Mouse (Mus musculus): Measurements from ENCODE around the gene Mrpl49. TPM values are rescaled to one million over a fixed set of nuclear protein-coding genes. Genes with fewer than 3 reads are reported as not detected.
A peak's percentile ranks its signal among the peaks of the same experiment; 100 is the strongest.

Gene Mrpl49
- polyA plus RNA-seq, 1 experiment: 44.4 TPM

DNA sequence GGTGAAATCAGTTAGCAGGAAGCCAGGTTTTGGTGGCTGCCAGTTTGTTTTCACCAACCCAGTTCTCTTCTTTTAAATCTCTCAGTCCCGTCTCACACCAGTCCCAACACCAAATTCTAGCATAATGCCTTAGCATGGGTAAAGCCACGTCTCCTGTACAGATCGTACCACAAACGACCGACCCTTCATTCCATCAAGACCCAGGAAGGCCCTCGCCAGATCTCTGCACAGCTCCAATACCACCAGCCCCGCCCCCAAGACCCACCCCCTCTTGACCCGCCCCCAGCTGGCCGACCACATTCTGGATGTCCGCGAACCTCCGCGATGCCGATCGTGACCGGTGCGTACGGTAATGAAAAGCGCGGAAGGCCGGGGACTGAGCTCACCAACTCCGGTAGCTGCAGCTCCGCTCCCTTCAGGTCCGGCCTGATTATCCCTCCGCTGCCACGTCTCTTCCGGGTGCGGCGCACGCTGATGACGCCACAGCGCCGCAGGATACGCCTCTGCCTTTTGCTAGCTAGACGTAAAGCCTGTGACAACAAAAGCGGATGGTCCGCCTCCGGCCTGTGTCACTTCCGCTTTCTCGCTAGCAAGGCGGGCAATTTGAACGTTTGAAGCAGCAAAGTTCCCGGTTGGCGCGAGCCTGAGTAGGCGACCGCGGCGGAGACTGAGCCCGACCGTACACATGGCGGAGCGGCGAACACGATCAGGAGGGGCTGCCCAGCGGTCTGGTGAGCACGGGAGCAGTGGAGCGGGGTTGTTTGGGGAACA lies 27.1 kb upstream of the Mrpl49 start, which contains the start of the genes Zfpl1 and Cdca5:
Gene Zfpl1 (minus strand): TSS at position 479 of the 771 bp plus-strand sequence.
Gene Cdca5 (plus strand): TSS at position 506 of the 771 bp plus-strand sequence.
- no peak within 1 kb of the TSS for H3K27ac ChIP-seq (ENCODE audit: insufficient read depth, low read length)
- peak within 1 kb of the TSS; percentile 53 for H3K4me3 ChIP-seq (ENCODE audit: insufficient read depth, low read length)
- TF ChIP-seq POLR2A (IDR thresholded peaks at IDR 0.05; ENCODE audit: extremely low read depth, insufficient read depth, low read length) (peak; percentile 70; the same call in 1 of the 2 replicates), CTCF (IDR thresholded peaks at IDR 0.05; ENCODE audit: extremely low read depth, insufficient read depth, low read length) (no peak)
- H3K4me1 ChIP-seq (ENCODE audit: control insufficient read depth, insufficient read depth, low read length): 0 out of 2 replicates have a peak, but pooled peaks cover 3% of the 10 kb centered on the region

DNA sequence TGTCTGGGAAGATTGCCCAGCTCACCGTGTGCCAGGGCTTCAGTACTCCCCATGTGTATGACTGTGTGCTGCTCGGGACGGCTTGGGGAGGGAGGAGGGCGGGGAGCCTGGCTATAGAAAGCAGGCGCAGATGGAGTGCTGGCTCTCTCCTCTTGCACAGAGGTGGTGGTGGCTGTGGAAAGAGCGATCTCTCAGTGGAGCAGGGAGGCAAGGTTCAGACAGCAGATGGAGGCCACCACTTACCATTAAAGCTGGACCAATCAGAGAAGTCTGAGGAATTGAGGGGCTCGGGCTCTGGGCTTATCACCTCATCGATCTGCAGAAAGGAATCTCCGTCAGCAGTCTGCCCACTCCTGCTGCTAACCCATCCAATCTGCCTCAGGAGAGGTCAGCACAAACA lies 24.6 kb upstream of the Mrpl49 start, which contains the start of gene Gm28374:
Gene Gm28374 (minus strand): TSS at position 101 of the 400 bp plus-strand sequence.
- Histone ChIP-seq H3K4me3 (ENCODE audit: insufficient read depth, low read length) (no peak within 1 kb of the TSS), H3K4me1 (ENCODE audit: control insufficient read depth, insufficient read depth, low read length) (0 out of 2 replicates have a peak, but pooled peaks cover 4% of the 10 kb centered on the region), H3K27ac (ENCODE audit: insufficient read depth, low read length) (no peak within 1 kb of the TSS)
- TF ChIP-seq CTCF (IDR thresholded peaks at IDR 0.05; ENCODE audit: extremely low read depth, insufficient read depth, low read length) (no peak), POLR2A (IDR thresholded peaks at IDR 0.05; ENCODE audit: extremely low read depth, insufficient read depth, low read length) (no peak)

DNA sequence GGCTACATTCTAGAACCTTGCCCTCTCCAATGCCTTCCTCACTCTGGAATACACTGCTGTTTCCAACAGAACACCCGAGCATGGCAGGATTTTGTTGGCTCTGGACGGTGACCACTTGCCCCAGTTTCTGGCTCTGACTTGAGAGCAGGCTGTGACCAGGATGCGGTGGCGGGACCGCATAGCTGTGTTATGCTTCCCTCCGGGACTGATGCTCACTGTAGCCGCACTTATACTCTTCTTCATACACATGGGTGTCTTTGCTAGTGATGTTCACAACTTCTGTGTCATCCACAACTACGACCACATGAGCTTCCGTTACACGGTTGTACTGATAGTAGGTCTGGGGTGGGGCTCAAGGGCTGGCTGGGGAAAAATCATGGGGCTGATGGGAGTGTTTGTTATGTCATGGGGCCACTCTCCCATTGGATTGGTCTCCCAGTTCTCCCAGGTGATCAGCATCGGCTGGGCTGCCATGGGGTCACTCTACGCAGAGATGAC lies 22.4 kb upstream of the Mrpl49 start, which contains the start of gene Tmem262:
Gene Tmem262 (plus strand): TSS at position 51 of the 498 bp plus-strand sequence.
- Histone ChIP-seq H3K27ac (ENCODE audit: insufficient read depth, low read length) (no peak within 1 kb of the TSS), H3K4me3 (ENCODE audit: insufficient read depth, low read length) (no peak within 1 kb of the TSS), H3K4me1 (ENCODE audit: control insufficient read depth, insufficient read depth, low read length) (peaks cover 7% of the 10 kb centered on the region)
- TF ChIP-seq CTCF (IDR thresholded peaks at IDR 0.05; ENCODE audit: extremely low read depth, insufficient read depth, low read length) (no peak), POLR2A (IDR thresholded peaks at IDR 0.05; ENCODE audit: extremely low read depth, insufficient read depth, low read length) (no peak)

DNA sequence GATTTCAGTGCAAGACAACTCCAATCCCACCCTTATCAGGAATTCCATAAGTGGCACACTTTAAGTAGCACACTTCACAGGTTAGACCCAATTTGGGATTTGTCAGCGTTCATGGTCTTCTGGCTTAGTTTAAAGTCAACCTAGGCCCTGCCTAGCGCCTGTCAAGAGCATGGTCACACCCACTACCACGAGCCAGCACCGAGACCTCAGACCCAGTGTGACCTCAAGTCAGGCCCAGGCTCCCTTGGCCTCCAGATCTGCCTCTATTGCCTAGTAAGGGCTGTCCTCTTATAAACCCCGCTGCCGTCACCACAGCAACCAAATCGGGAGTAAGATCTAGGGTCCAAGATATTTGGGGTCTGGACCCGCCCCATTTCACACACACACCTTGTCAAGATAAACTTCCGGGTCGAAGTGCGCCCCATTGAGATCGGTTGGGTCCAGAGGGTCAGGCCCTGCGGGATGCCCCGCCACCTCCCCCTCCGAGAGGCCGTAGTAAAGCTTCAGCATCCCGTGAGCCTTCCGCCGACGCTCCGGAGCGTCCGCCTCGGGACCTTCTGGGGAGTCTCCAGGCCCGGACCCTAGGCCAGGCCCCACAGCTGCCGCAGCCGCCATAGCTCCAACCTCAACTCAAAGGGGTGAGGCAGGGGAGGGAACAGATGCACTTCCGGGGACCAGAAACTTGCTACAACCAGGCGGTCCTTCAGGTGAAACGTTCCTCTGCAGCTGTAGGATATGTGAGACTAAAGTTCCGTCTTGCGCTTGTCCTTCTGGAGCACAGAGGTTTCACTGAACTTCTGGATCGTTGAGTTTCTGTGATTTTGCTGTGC lies 19.2 kb upstream of the Mrpl49 start, which contains the start of gene Vps51:
Gene Vps51 (minus strand): TSS at position 668 of the 830 bp plus-strand sequence.
- Histone ChIP-seq H3K4me3 (ENCODE audit: insufficient read depth, low read length) (peak within 1 kb of the TSS; percentile 89), H3K4me1 (ENCODE audit: control insufficient read depth, insufficient read depth, low read length) (peaks cover 4% of the 10 kb centered on the region), H3K27ac (ENCODE audit: insufficient read depth, low read length) (peak within 1 kb of the TSS; percentile 75)
- no peak for TF ChIP-seq CTCF (IDR thresholded peaks at IDR 0.05; ENCODE audit: extremely low read depth, insufficient read depth, low read length)
- peak; percentile 49; the same call in 1 of the 2 replicates for TF ChIP-seq POLR2A (IDR thresholded peaks at IDR 0.05; ENCODE audit: extremely low read depth, insufficient read depth, low read length)

DNA sequence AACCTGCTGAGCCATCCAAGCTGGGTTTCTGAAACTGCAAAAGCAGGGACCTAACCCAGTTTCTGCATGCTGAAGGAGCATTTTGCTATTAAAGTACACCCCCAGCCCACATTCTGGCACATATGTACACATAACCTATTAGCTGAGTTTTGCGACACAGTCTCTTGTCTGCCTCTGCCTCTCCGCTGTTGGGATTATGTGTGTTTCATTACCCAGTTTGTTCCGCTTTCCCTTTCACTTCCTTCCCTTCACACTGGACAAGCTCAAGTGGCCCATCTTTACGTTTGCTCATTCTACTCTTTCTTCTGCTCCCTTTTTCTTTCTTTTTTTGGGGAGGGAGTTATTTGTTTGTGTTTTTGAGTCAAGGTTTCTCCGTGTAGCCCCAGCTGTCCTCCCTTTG lies 16.3 kb upstream of the Mrpl49 start:
- Histone ChIP-seq H3K4me1 (ENCODE audit: control insufficient read depth, insufficient read depth, low read length) (peaks cover 4% of the 10 kb centered on the region), H3K4me3 (ENCODE audit: insufficient read depth, low read length) (no peak overlapping the region), H3K27ac (ENCODE audit: insufficient read depth, low read length) (no peak overlapping the region)
- TF ChIP-seq POLR2A (IDR thresholded peaks at IDR 0.05; ENCODE audit: extremely low read depth, insufficient read depth, low read length) (no peak), CTCF (IDR thresholded peaks at IDR 0.05; ENCODE audit: extremely low read depth, insufficient read depth, low read length) (no peak)

DNA sequence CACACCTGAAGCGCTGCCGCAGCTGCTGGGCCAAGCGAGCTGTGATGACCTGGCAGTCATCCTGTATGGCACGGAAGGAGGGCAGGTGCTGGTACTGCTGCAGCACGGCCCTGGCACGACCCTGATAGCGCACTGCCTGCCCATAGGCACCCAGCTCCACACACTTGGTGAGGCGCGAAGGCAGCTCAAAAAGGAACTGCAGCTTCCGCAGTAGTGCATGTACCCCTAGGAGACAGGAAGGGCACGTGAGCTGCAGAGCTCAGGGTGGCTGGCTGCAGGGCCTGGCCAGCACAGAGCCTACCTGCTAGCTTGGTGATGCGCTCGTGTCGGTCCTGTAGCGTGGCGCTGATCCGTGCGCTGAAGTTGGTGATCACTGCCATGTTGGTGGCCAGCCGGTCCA lies 13.7 kb upstream of the Mrpl49 start:
- no peak overlapping the region for H3K4me3 ChIP-seq (ENCODE audit: insufficient read depth, low read length)
- peaks cover 2% of the 10 kb centered on the region for H3K4me1 ChIP-seq (ENCODE audit: control insufficient read depth, insufficient read depth, low read length)
- TF ChIP-seq POLR2A (IDR thresholded peaks at IDR 0.05; ENCODE audit: extremely low read depth, insufficient read depth, low read length): no peak
- TF ChIP-seq CTCF (IDR thresholded peaks at IDR 0.05; ENCODE audit: extremely low read depth, insufficient read depth, low read length): no peak
- H3K27ac ChIP-seq (ENCODE audit: insufficient read depth, low read length): no peak overlapping the region

DNA sequence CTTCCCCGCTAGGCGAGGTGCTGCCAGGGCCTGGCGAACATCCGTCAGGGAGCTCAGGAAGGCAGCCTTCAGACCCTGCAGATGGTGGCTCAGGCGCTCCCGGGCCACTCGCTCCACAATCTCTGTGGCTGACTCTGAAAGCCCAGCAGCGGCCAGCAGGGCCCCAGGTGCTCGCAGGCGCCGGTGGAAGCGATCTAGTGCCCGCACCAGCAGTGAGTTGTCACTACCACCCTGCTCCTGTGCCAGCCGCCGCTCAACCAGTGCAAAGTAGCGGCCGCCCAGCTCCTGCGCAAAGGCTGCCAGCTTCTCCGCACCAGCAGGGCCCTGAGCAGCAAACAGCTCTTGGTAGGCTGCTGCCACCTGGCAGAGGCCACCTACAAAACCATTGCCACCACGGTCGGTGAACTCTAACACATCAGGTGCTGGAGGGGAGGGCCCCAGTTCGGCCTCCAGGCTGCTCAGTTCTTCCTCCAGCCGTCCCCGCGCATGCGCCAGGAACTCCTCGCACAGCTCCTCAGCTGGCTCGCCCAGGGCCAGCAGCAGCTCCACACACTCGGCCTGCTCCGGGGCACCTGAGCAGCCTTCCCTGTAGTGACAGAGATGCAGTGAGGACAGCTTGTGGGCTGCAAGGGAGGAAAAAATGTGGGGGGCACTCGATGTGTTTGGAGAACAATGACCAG lies 13.1 kb upstream of the Mrpl49 start:
- H3K4me3 ChIP-seq (ENCODE audit: insufficient read depth, low read length): no peak overlapping the region
- peaks cover 1% of the 10 kb centered on the region; the same call in 1 of the 2 replicates for H3K4me1 ChIP-seq (ENCODE audit: control insufficient read depth, insufficient read depth, low read length)
- TF ChIP-seq POLR2A (IDR thresholded peaks at IDR 0.05; ENCODE audit: extremely low read depth, insufficient read depth, low read length) (no peak), CTCF (IDR thresholded peaks at IDR 0.05; ENCODE audit: extremely low read depth, insufficient read depth, low read length) (no peak)
- no peak overlapping the region for H3K27ac ChIP-seq (ENCODE audit: insufficient read depth, low read length)

DNA sequence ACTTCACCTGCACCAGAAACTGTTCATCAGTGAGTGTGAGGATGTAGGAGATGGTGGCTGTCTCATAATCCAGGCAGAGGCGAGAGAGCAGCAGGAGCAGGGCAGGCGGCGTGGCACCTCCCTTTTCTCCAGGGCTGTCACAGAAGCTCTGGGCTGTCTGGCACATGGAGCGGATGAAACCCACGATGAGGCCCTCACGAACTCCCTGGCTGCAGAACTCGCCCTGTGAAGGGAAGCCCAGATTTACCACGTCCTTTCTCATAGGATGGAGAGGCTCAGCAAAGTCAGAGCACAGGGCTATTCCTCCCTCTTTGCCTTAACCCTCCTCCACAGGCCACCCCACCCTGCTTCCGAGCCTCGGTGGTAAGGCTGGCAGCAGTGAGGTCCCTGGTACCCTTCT lies 12.3 kb upstream of the Mrpl49 start:
- TF ChIP-seq POLR2A (IDR thresholded peaks at IDR 0.05; ENCODE audit: extremely low read depth, insufficient read depth, low read length): no peak
- no peak for TF ChIP-seq CTCF (IDR thresholded peaks at IDR 0.05; ENCODE audit: extremely low read depth, insufficient read depth, low read length)
- Histone ChIP-seq H3K27ac (ENCODE audit: insufficient read depth, low read length) (no peak overlapping the region), H3K4me3 (ENCODE audit: insufficient read depth, low read length) (no peak overlapping the region), H3K4me1 (ENCODE audit: control insufficient read depth, insufficient read depth, low read length) (peaks cover 1% of the 10 kb centered on the region; the same call in 1 of the 2 replicates)

All from cortical plate, adult 2 months (tissue).